ENCODE assay signal across 23 mouse cellular contexts in genomic region chr13:112838562-112839232, GRCm38 (mm10). TPM values are rescaled to one million over a fixed set of nuclear protein-coding genes. Genes with fewer than 3 reads are reported as not detected.
DNase-seq lines count a peak whose midpoint lies in the region; ATAC-seq and TF ChIP-seq lines count a peak whose summit lies in the region.
"Had no signal": no experiment of that assay in that cellular context is flagged by ENCODE, and none has a peak within 500 bp of the region (broad histone marks: within the 10 kb centered on the region; RNA-seq: fewer than 3 reads in every experiment).

No protein-coding gene starts in this region.

- WGBS in kidney, embryonic 15.5 days = 93% methylated on average over 6 of the region's 6 CpGs
- WGBS in kidney, adult 2 months = 88% methylated on average over 6 of the region's 6 CpGs
- WGBS in liver, embryonic 12.5 days (ENCODE audit: insufficient replicate concordance) = 36% methylated on average over 6 of the region's 6 CpGs

- H3K9ac ChIP-seq in kidney, embryonic 15.5 days = no peak overlapping the region
- peak overlapping the region; percentile 46; the same call in 1 of the 2 replicates for H3K9ac ChIP-seq in liver, embryonic 12.5 days
- H3K9ac ChIP-seq: embryonic facial prominence, embryonic 13.5 days; hindbrain, embryonic 14.5 days; limb, embryonic 13.5 days had no signal

- no peak for TF ChIP-seq CTCF in kidney, adult 2 months (conservative IDR thresholded peaks at IDR 0.05; ENCODE audit: insufficient read depth, insufficient read length, low read depth, low read length)

- no peak overlapping the region for H3K27ac ChIP-seq in kidney, embryonic 15.5 days
- no peak overlapping the region for H3K27ac ChIP-seq in kidney, adult 2 months (ENCODE audit: insufficient read depth, low read depth, low read length)
- H3K27ac ChIP-seq in liver, embryonic 12.5 days = peak overlapping the region; percentile 87
- H3K27ac ChIP-seq: embryonic facial prominence, embryonic 13.5 days; hindbrain, embryonic 14.5 days; layer of hippocampus, adult 2 months; left cerebral cortex, adult 2 months; limb, embryonic 13.5 days had no signal

- peaks cover 6% of the 10 kb centered on the region for H3K4me1 ChIP-seq in kidney, embryonic 15.5 days
- H3K4me1 ChIP-seq in kidney, adult 2 months (ENCODE audit: control insufficient read depth, insufficient read depth, low read length) = no peaks in the 10 kb centered on the region; the same call in 1 of the 2 replicates
- H3K4me1 ChIP-seq in liver, embryonic 12.5 days = peaks cover 49% of the 10 kb centered on the region
- H3K4me1 ChIP-seq: megakaryocyte, embryonic 14.5 days had no signal

- H3K36me3 ChIP-seq in kidney, embryonic 15.5 days = peaks cover 6% of the 10 kb centered on the region
- H3K36me3 ChIP-seq in kidney, adult 2 months (ENCODE audit: control insufficient read depth, insufficient read depth, low read length) = no peaks in the 10 kb centered on the region
- peaks cover 13% of the 10 kb centered on the region for H3K36me3 ChIP-seq in liver, embryonic 12.5 days
- H3K36me3 ChIP-seq: embryonic facial prominence, embryonic 13.5 days; limb, embryonic 13.5 days had no signal

- H3K4me3 ChIP-seq in kidney, embryonic 15.5 days (replicated peaks) = no peak overlapping the region
- H3K4me3 ChIP-seq in kidney, adult 2 months (ENCODE audit: insufficient read depth, low read depth, low read length) = no peak overlapping the region
- no peak overlapping the region for H3K4me3 ChIP-seq in liver, embryonic 12.5 days
- H3K4me3 ChIP-seq: embryonic facial prominence, embryonic 13.5 days; layer of hippocampus, adult 2 months; left cerebral cortex, adult 2 months; limb, embryonic 13.5 days; megakaryocyte, embryonic 14.5 days had no signal

- no peak for DNase-seq in kidney, adult 2 months
- DNase-seq in c-Kit-positive CD71-positive TER-119-negative erythroid progenitor cells, embryonic 14.5 days (ENCODE audit: low read depth) = peak; percentile 75
- peak; percentile 50 to 62 for DNase-seq in spleen, postnatal 10 days (ENCODE audit: low spot score in 2 of 2)
- DNase-seq in adrenal gland, postnatal 14 days = no peak
- DNase-seq in lung, postnatal 36 days = no peak
- no peak for DNase-seq in frontal cortex, postnatal 10 days (ENCODE audit: low spot score in 2 of 2)
- DNase-seq: adrenal gland, postnatal 36 days; cerebellum, adult 2 months; gastrocnemius, postnatal 10 days; heart, postnatal 10 days; kidney, postnatal 10 days; thymus, postnatal 4 days had no signal

- no peaks in the 10 kb centered on the region for H3K27me3 ChIP-seq in kidney, embryonic 15.5 days
- H3K27me3 ChIP-seq in kidney, adult 2 months (replicated peaks; ENCODE audit: control insufficient read depth, insufficient read depth, low read length) = no peaks in the 10 kb centered on the region
- H3K27me3 ChIP-seq in liver, embryonic 12.5 days (replicated peaks) = no peaks in the 10 kb centered on the region
- H3K27me3 ChIP-seq: CH12.LX; embryonic facial prominence, embryonic 13.5 days; limb, embryonic 13.5 days had no signal

- peak; percentile 75; the same call in 1 of the 2 replicates for ATAC-seq in kidney, embryonic 15.5 days (replicated peaks; ENCODE audit: low FRiP score)
- ATAC-seq in liver, embryonic 12.5 days = peak; percentile 99
- ATAC-seq: intestine, postnatal 0 days; midbrain, embryonic 16.5 days had no signal

- TF ChIP-seq POLR2A in kidney, adult 2 months (IDR thresholded peaks at IDR 0.05; ENCODE audit: low read depth, low read length) = no peak

- H3K4me2 ChIP-seq in kidney, embryonic 15.5 days = no peak overlapping the region
- peak overlapping the region; percentile 58 for H3K4me2 ChIP-seq in liver, embryonic 12.5 days
- H3K4me2 ChIP-seq: embryonic facial prominence, embryonic 13.5 days; hindbrain, embryonic 14.5 days; limb, embryonic 13.5 days had no signal

- no peaks in the 10 kb centered on the region for H3K9me3 ChIP-seq in kidney, embryonic 15.5 days (replicated peaks)
- H3K9me3 ChIP-seq in liver, embryonic 12.5 days (replicated peaks) = no peaks in the 10 kb centered on the region
- H3K9me3 ChIP-seq: embryonic facial prominence, embryonic 13.5 days; limb, embryonic 13.5 days had no signal

RNA-seq across cellular contexts. Expression of gene Plpp1, which starts 38.1 kb away (rescaled TPM):
- polyA plus RNA-seq in kidney, embryonic 15.5 days (2015; fragmentation: Nextera tagmentation; extraction: Ambion mirVana) = 78.7 and 94.8 TPM in 2 replicates
- polyA plus RNA-seq in kidney, adult 2 months (2012; rRNA removed) = 98.1 and 123 TPM in 2 replicates
- 28.6 and 30.8 TPM in 2 replicates for polyA plus RNA-seq in liver, embryonic 12.5 days (2016; fragmentation: Nextera tagmentation; extraction: Ambion mirVana)
- total RNA-seq in adrenal gland, postnatal 14 days (2021) = 181 and 182 TPM in 2 replicates

Comparison
In these comparisons a context has a peak if more than half of its experiments do, and no peak if none do; other contexts are left out.
1. DNase-seq: peak in c-Kit-positive CD71-positive TER-119-negative erythroid progenitor cells, embryonic 14.5 days (single experiment) and spleen, postnatal 10 days (2 of 2); none in kidney, adult 2 months (single experiment), adrenal gland, postnatal 14 days (single experiment), lung, postnatal 36 days (single experiment) and frontal cortex, postnatal 10 days (0 of 2).